Mouse (Mus musculus) CH12.LX (cell line): Measurements from ENCODE around the gene Alpi. TPM values are rescaled to one million over a fixed set of nuclear protein-coding genes. Genes with fewer than 3 reads are reported as not detected.

Experiments used
- DNase-seq: peaks from one replicate; pipeline ENCODE4 v3.0.0-alpha.2; 2013; ENCODE audit errors: extremely low read depth
- H3K27ac ChIP-seq: 2 replicates; pipeline ENCODE4 v1.5.1; 2012; ENCODE audit warnings: low read depth, mild to moderate bottlenecking, control low read depth, moderate library complexity; ENCODE audit not compliant: insufficient read depth
- H3K27me3 ChIP-seq: replicated peaks from 2 replicates; pipeline ENCODE3; 2012; ENCODE audit warnings: inconsistent platforms
- H3K36me3 ChIP-seq, 2 experiments: replicated peaks in 1 of 2; 2 replicates each; pipeline versions ENCODE3 to v1.6.1; 2012; ENCODE audit warnings: inconsistent platforms in 1 of 2, low read length in 1 of 2, mild to moderate bottlenecking in 1 of 2, mixed read lengths in 1 of 2, moderate library complexity in 1 of 2; ENCODE audit not compliant: control insufficient read depth in 1 of 2, insufficient read depth in 1 of 2
- H3K4me1 ChIP-seq, 2 experiments: 2 replicates each; pipeline ENCODE4 v1.6.1; 2012; ENCODE audit warnings: inconsistent platforms in 1 of 2, moderate library complexity in 1 of 2; ENCODE audit not compliant: insufficient read depth in 2 of 2, control insufficient read depth in 1 of 2
- H3K4me2 ChIP-seq: 2 replicates; pipeline ENCODE4 v1.6.1; 2012; ENCODE audit warnings: low read depth, mild to moderate bottlenecking, control low read depth; ENCODE audit not compliant: poor library complexity, insufficient read depth, severe bottlenecking
- H3K4me3 ChIP-seq, 3 experiments: fragments of 150-350 bp in 1 of 3; sonication (generic) in 1 of 3; replicated peaks in 1 of 3; 2 replicates each; pipeline versions ENCODE3 to v1.5.1; 2011 to 2012; ENCODE audit warnings: low read depth in 2 of 3, low read length in 2 of 3, mild to moderate bottlenecking in 2 of 3, moderate library complexity in 2 of 3, control low read depth in 1 of 3, improper control_type of control experiment in 1 of 3, inconsistent platforms in 1 of 3, mixed read lengths in 1 of 3; ENCODE audit not compliant: poor library complexity in 1 of 3
- H3K79me2 ChIP-seq: replicated peaks from 2 replicates; pipeline ENCODE4 v1.6.1; 2012; ENCODE audit warnings: mild to moderate bottlenecking, moderate library complexity; ENCODE audit not compliant: control insufficient read depth, poor library complexity, insufficient read depth, severe bottlenecking; ENCODE audit errors: extremely low read depth
- H3K9ac ChIP-seq: 2 replicates; pipeline ENCODE4 v1.6.1; 2012; ENCODE audit warnings: low read depth, mild to moderate bottlenecking, control low read depth, moderate library complexity; ENCODE audit not compliant: insufficient read depth
- H3K9me3 ChIP-seq: replicated peaks from 2 replicates; pipeline ENCODE3; 2012; ENCODE audit warnings: low read length, inconsistent platforms, mixed read lengths
- CHD1 ChIP-seq: IDR thresholded peaks from 2 replicates; pipeline ENCODE4 v1.6.1; 2012; ENCODE audit warnings: low read depth, low read length, improper control_type of control experiment, inconsistent platforms
- CTCF ChIP-seq, 2 experiments: IDR thresholded peaks in 1 of 2; conservative IDR thresholded peaks in 1 of 2; 2 replicates each; pipeline ENCODE4 v1.5.1; 2011 to 2012; ENCODE audit warnings: low read depth in 2 of 2, low read length in 2 of 2, improper control_type of control experiment in 1 of 2, inconsistent platforms in 1 of 2, mild to moderate bottlenecking in 1 of 2, moderate library complexity in 1 of 2
- ELF1 ChIP-seq: IDR thresholded peaks from 2 replicates; pipeline ENCODE4 v1.6.1; 2014; ENCODE audit warnings: low read depth, mild to moderate bottlenecking, inconsistent platforms, low read length, improper control_type of control experiment
- ETS1 ChIP-seq: conservative IDR thresholded peaks from 2 replicates; pipeline ENCODE4 v1.6.1; 2012; ENCODE audit warnings: low read depth, mild to moderate bottlenecking, inconsistent platforms, low read length, improper control_type of control experiment, moderate library complexity
- GABPA ChIP-seq: IDR thresholded peaks from 2 replicates; pipeline ENCODE4 v1.6.1; 2012; ENCODE audit warnings: low read depth, low read length, improper control_type of control experiment, inconsistent platforms; ENCODE audit not compliant: insufficient replicate concordance
- IRF4 ChIP-seq: IDR thresholded peaks from 2 replicates; pipeline ENCODE4 v1.6.1; 2014; ENCODE audit warnings: low read depth, mild to moderate bottlenecking, inconsistent platforms, low read length, improper control_type of control experiment
- JUN ChIP-seq: IDR thresholded peaks from 2 replicates; pipeline ENCODE4 v1.6.1; 2011; ENCODE audit warnings: low read depth, mild to moderate bottlenecking, low read length, improper control_type of control experiment, moderate library complexity; ENCODE audit not compliant: insufficient read depth
- JUND ChIP-seq: conservative IDR thresholded peaks from 2 replicates; pipeline ENCODE4 v1.6.1; 2011; ENCODE audit warnings: low read depth, low read length, improper control_type of control experiment
- MAZ ChIP-seq: IDR thresholded peaks from 2 replicates; pipeline ENCODE4 v1.6.1; 2012; ENCODE audit warnings: low read depth, mild to moderate bottlenecking, inconsistent platforms, low read length, improper control_type of control experiment, moderate library complexity
- MEF2A ChIP-seq: IDR thresholded peaks from 2 replicates; pipeline ENCODE4 v1.6.1; 2014; ENCODE audit warnings: low read depth, mild to moderate bottlenecking, inconsistent platforms, low read length, improper control_type of control experiment, borderline replicate concordance
- MXI1 ChIP-seq: IDR thresholded peaks from 2 replicates; pipeline ENCODE4 v1.6.1; 2011; ENCODE audit warnings: mild to moderate bottlenecking, low read depth, low read length, improper control_type of control experiment
- MYC ChIP-seq: IDR thresholded peaks from 2 replicates; pipeline ENCODE4 v1.6.1; 2011; ENCODE audit warnings: low read depth, mild to moderate bottlenecking, improper control_type of control experiment, low read length
- NELFE ChIP-seq: IDR thresholded peaks from 2 replicates; pipeline ENCODE4 v1.6.1; 2011; ENCODE audit warnings: low read depth, low read length, improper control_type of control experiment
- NRF1 ChIP-seq: IDR thresholded peaks from 2 replicates; pipeline ENCODE4 v1.6.1; 2014; ENCODE audit warnings: low read depth, mild to moderate bottlenecking, inconsistent platforms, low read length, improper control_type of control experiment, moderate library complexity
- POLR2A ChIP-seq: IDR thresholded peaks from 2 replicates; pipeline ENCODE4 v1.6.1; 2011; ENCODE audit warnings: low read depth, mild to moderate bottlenecking, improper control_type of control experiment, low read length
- POLR2AphosphoS2 ChIP-seq: IDR thresholded peaks from 2 replicates; pipeline ENCODE4 v1.6.1; 2011; ENCODE audit warnings: low read depth, low read length, improper control_type of control experiment
- RCOR1 ChIP-seq: conservative IDR thresholded peaks from 2 replicates; pipeline ENCODE4 v1.6.1; 2012; ENCODE audit warnings: low read depth, mild to moderate bottlenecking, inconsistent platforms, low read length, improper control_type of control experiment
- SIN3A ChIP-seq: IDR thresholded peaks from 2 replicates; pipeline ENCODE4 v1.6.1; 2012; ENCODE audit warnings: low read length, improper control_type of control experiment, inconsistent platforms
- SMC3 ChIP-seq: IDR thresholded peaks from 2 replicates; pipeline ENCODE4 v1.6.1; 2011; ENCODE audit warnings: low read depth, low read length, improper control_type of control experiment
- TBP ChIP-seq: conservative IDR thresholded peaks from 2 replicates; pipeline ENCODE4 v1.6.1; 2011; ENCODE audit warnings: low read depth, low read length, improper control_type of control experiment
- UBTF ChIP-seq: IDR thresholded peaks from 2 replicates; pipeline ENCODE4 v1.6.1; 2012; ENCODE audit warnings: low read depth, mild to moderate bottlenecking, inconsistent platforms, low read length, improper control_type of control experiment, moderate library complexity
- USF1 ChIP-seq: IDR thresholded peaks from 2 replicates; pipeline ENCODE4 v1.6.1; 2014; ENCODE audit warnings: low read depth, mild to moderate bottlenecking, inconsistent platforms, low read length, improper control_type of control experiment
- ZNF384 ChIP-seq: IDR thresholded peaks from 2 replicates; pipeline ENCODE4 v1.6.1; 2012; ENCODE audit warnings: low read depth, low read length, improper control_type of control experiment, inconsistent platforms
- dilution Hi-C: fragments of 300-500 bp; cut with MboI; formaldehyde crosslinking; loops from 2 replicates; pipeline ENCODE4 v1.14.3; 2020; ENCODE audit warnings: low sequenced_read_pairs; ENCODE audit not compliant: extremely low pct_unique_long_range_greater_than_20kb, extremely low pct_ligation_motif_present
- in situ Hi-C: fragments of 300-500 bp; cut with MboI; formaldehyde crosslinking; loops from 3 replicates; pipeline ENCODE4 v1.14.3; 2019; ENCODE audit warnings: low sequenced_read_pairs, low pct_ligation_motif_present, low pct_unique_long_range_greater_than_20kb, mixed read lengths
- polyA plus RNA-seq: library from polyadenylated mRNA; unstranded; fragments of >175 nt; gene quantifications from 2 replicates; pipeline ENCODE4 v1.2.1, GENCODE M21; 2012; ENCODE audit warnings: low read depth; ENCODE audit not compliant: insufficient read length
- total RNA-seq, 2 experiments: library from RNA; depleted of rRNA; stranded (reverse); fragments of 300-350 nt in 1 of 2; fragments of >200 nt in 1 of 2; gene quantifications; 2 replicates each; pipeline ENCODE4 v1.2.3; 2012 to 2014

Alpi gene
- total and polyA plus RNA-seq, 3 experiments: not detected

- Histone ChIP-seq H3K27me3 (peaks cover 2% of the 10 kb centered on the region), H3K4me1 (no peaks in the 10 kb centered on the region), H3K79me2 (no peaks in the 10 kb centered on the region), H3K4me3 (no peak overlapping the region), H3K36me3 (no peaks in the 10 kb centered on the region), H3K9ac (no peak overlapping the region), H3K27ac (no peak overlapping the region)
- dilution Hi-C loops: no loop called here
- no peak for DNase-seq
- in situ Hi-C loops: no loop called here
- TF ChIP-seq CTCF (conservative IDR thresholded peaks at IDR 0.05 in 1 of 2, IDR thresholded peaks at IDR 0.05 in 1 of 2; ENCODE audit: low read depth in 2 of 2, low read length in 2 of 2) (peak in 1 of 2 experiments; percentile 23; a peak in 1 of 4 replicates), SMC3 (no peak)
- TF ChIP-seq, all 38 proteins: peak for 1
- no peak overlapping the region for H3K4me2 ChIP-seq
- H3K9me3 ChIP-seq: no peaks in the 10 kb centered on the region
Observed at GRCm38 (mm10) chr1:87086964-87087363, 14.4 kb downstream of the Alpi start.

GRCm38 (mm10) chr1:87086196-87086595 is 15.2 kb downstream of the Alpi start:
- peaks cover 2% of the 10 kb centered on the region for H3K27me3 ChIP-seq
- no peaks in the 10 kb centered on the region for H3K79me2 ChIP-seq
- no peaks in the 10 kb centered on the region for H3K9me3 ChIP-seq
- H3K9ac ChIP-seq: no peak overlapping the region
- H3K27ac ChIP-seq: no peak overlapping the region
- dilution Hi-C loops (no loop called here), in situ Hi-C loops (no loop called here)
- TF ChIP-seq MXI1 (no peak), CHD1 (no peak), POLR2AphosphoS2 (no peak), SIN3A (no peak), IRF4 (no peak), ZNF384 (no peak), RCOR1 (no peak), JUND (no peak), NELFE (no peak), MYC (no peak), ELF1 (no peak), JUN (no peak)
- no peak overlapping the region for H3K4me2 ChIP-seq
- no peaks in the 10 kb centered on the region for H3K4me1 ChIP-seq
- H3K4me3 ChIP-seq: no peak overlapping the region
- DNase-seq: no peak
- H3K36me3 ChIP-seq: no peaks in the 10 kb centered on the region

GRCm38 (mm10) chr1:87073776-87074175 is 27.6 kb downstream of the Alpi start:
- Histone ChIP-seq H3K4me1 (peaks cover 4 to 5% of the 10 kb centered on the region in 2 experiments; a peak in 2 of 4 replicates), H3K27ac (no peak overlapping the region), H3K9me3 (no peaks in the 10 kb centered on the region), H3K36me3 (no peaks in the 10 kb centered on the region), H3K79me2 (no peaks in the 10 kb centered on the region), H3K4me3 (no peak overlapping the region), H3K9ac (no peak overlapping the region), H3K4me2 (no peak overlapping the region), H3K27me3 (peaks cover 2% of the 10 kb centered on the region)
- no peak for TF ChIP-seq ETS1
- TF ChIP-seq NRF1: no peak
- no peak for TF ChIP-seq UBTF
- no peak for TF ChIP-seq MAZ
- no peak for TF ChIP-seq SIN3A
- TF ChIP-seq USF1: no peak
- no peak for TF ChIP-seq TBP
- TF ChIP-seq GABPA: no peak
- no peak for TF ChIP-seq SMC3
- TF ChIP-seq POLR2A: no peak
- no peak for TF ChIP-seq MEF2A
- no peak for DNase-seq
- dilution Hi-C loops: no loop called here
- in situ Hi-C loops: no loop called here
